Mouse (Mus musculus): ENCODE data around the gene Wdr45. TPM values are rescaled to one million over a fixed set of nuclear protein-coding genes. Genes with fewer than 3 reads are reported as not detected.

Gene Wdr45
- polyA plus RNA-seq, 1 experiment from 2014 or later = 24.0 TPM

Other genes starting within 250 kb of the Wdr45 start
- gene Foxp3, start 140.7 kb upstream of the Wdr45 start, polyA plus RNA-seq (2014; fragmentation: Nextera tagmentation; extraction: Ambion mirVana) = not detected in 2 replicates
- gene Ppp1r3f, start 140.1 kb upstream of the Wdr45 start, polyA plus RNA-seq (2014; fragmentation: Nextera tagmentation; extraction: Ambion mirVana) = 1.2 TPM in 2 replicates
- gene Ccdc22, start 108.8 kb upstream of the Wdr45 start, polyA plus RNA-seq (2014; fragmentation: Nextera tagmentation; extraction: Ambion mirVana) = 16.1 and 17.4 TPM in 2 replicates
- gene Cacna1f, start 107.2 kb upstream of the Wdr45 start, polyA plus RNA-seq (2014; fragmentation: Nextera tagmentation; extraction: Ambion mirVana) = not detected in 2 replicates
- 0.24 and 2.0 TPM in 2 replicates for gene Syp, start 75.9 kb upstream of the Wdr45 start, polyA plus RNA-seq (2014; fragmentation: Nextera tagmentation; extraction: Ambion mirVana)
- gene Prickle3, start 57.1 kb upstream of the Wdr45 start, polyA plus RNA-seq (2014; fragmentation: Nextera tagmentation; extraction: Ambion mirVana) = 6.2 and 7.8 TPM in 2 replicates
- gene Plp2, start 42.9 kb upstream of the Wdr45 start, polyA plus RNA-seq (2014; fragmentation: Nextera tagmentation; extraction: Ambion mirVana) = 194 and 196 TPM in 2 replicates
- gene Magix, start 33.1 kb upstream of the Wdr45 start, polyA plus RNA-seq (2014; fragmentation: Nextera tagmentation; extraction: Ambion mirVana) = 0.54 and 0.74 TPM in 2 replicates
- 33.5 TPM in 2 replicates for gene Gpkow, start 17.2 kb upstream of the Wdr45 start, polyA plus RNA-seq (2014; fragmentation: Nextera tagmentation; extraction: Ambion mirVana)
- not detected in 2 replicates for gene Gm45208, start 7.9 kb downstream of the Wdr45 start, polyA plus RNA-seq (2014; fragmentation: Nextera tagmentation; extraction: Ambion mirVana)
- 36.3 and 40.8 TPM in 2 replicates for gene Praf2, start 14.1 kb downstream of the Wdr45 start, polyA plus RNA-seq (2014; fragmentation: Nextera tagmentation; extraction: Ambion mirVana)
- gene Ccdc120, start 36.6 kb downstream of the Wdr45 start, polyA plus RNA-seq (2014; fragmentation: Nextera tagmentation; extraction: Ambion mirVana) = 4.7 and 5.9 TPM in 2 replicates
- gene Tfe3, start 48.2 kb downstream of the Wdr45 start, polyA plus RNA-seq (2014; fragmentation: Nextera tagmentation; extraction: Ambion mirVana) = 13.1 and 14.5 TPM in 2 replicates
- gene Gripap1, start 75.4 kb downstream of the Wdr45 start, polyA plus RNA-seq (2014; fragmentation: Nextera tagmentation; extraction: Ambion mirVana) = 25.0 and 26.6 TPM in 2 replicates
- gene Kcnd1, start 108.0 kb downstream of the Wdr45 start, polyA plus RNA-seq (2014; fragmentation: Nextera tagmentation; extraction: Ambion mirVana) = 1.8 and 1.9 TPM in 2 replicates
- 16.2 and 19.9 TPM in 2 replicates for gene Otud5, start 127.0 kb downstream of the Wdr45 start, polyA plus RNA-seq (2014; fragmentation: Nextera tagmentation; extraction: Ambion mirVana)
- 3.8 and 4.9 TPM in 2 replicates for gene Pim2, start 163.9 kb downstream of the Wdr45 start, polyA plus RNA-seq (2014; fragmentation: Nextera tagmentation; extraction: Ambion mirVana)
- gene Slc35a2, start 169.7 kb downstream of the Wdr45 start, polyA plus RNA-seq (2014; fragmentation: Nextera tagmentation; extraction: Ambion mirVana) = 15.2 and 18.3 TPM in 2 replicates
- gene Pqbp1, start 184.9 kb downstream of the Wdr45 start, polyA plus RNA-seq (2014; fragmentation: Nextera tagmentation; extraction: Ambion mirVana) = 61.9 and 65.1 TPM in 2 replicates
- 132 and 159 TPM in 2 replicates for gene Timm17b, start 185.0 kb downstream of the Wdr45 start, polyA plus RNA-seq (2014; fragmentation: Nextera tagmentation; extraction: Ambion mirVana)
- gene Gm10491, start 193.5 kb downstream of the Wdr45 start, polyA plus RNA-seq (2014; fragmentation: Nextera tagmentation; extraction: Ambion mirVana) = not detected in 2 replicates
- gene Gm10490, start 195.2 kb downstream of the Wdr45 start, polyA plus RNA-seq (2014; fragmentation: Nextera tagmentation; extraction: Ambion mirVana) = not detected in 2 replicates
- gene Pcsk1n, start 205.5 kb downstream of the Wdr45 start, polyA plus RNA-seq (2014; fragmentation: Nextera tagmentation; extraction: Ambion mirVana) = 0.09 and 0.63 TPM in 2 replicates
- not detected in 2 replicates for gene Eras, start 214.3 kb downstream of the Wdr45 start, polyA plus RNA-seq (2014; fragmentation: Nextera tagmentation; extraction: Ambion mirVana)
- gene Hdac6, start 233.6 kb downstream of the Wdr45 start, polyA plus RNA-seq (2014; fragmentation: Nextera tagmentation; extraction: Ambion mirVana) = 25.3 and 26.5 TPM in 2 replicates

All from heart, embryonic 14.5 days (tissue).